Mouse (Mus musculus): ENCODE results near the gene Ms4a18.

- TF ChIP-seq CTCF (IDR thresholded peaks at IDR 0.05; ENCODE audit: control insufficient read depth, insufficient read depth, low read length) (no peak), POLR2A (IDR thresholded peaks at IDR 0.05; ENCODE audit: borderline replicate concordance, control insufficient read depth, low read depth, low read length) (no peak)
These were observed 32.5 kb upstream of the Ms4a18 start for GRCm38 (mm10) chr19:11050286-11050685.
